Mouse (Mus musculus) embryonic facial prominence, embryonic 14.5 days (tissue): ENCODE measurements around the gene Col13a1. TPM values are rescaled to one million over a fixed set of nuclear protein-coding genes. Genes with fewer than 3 reads are reported as not detected.
A peak's percentile ranks its signal among the peaks of the same experiment; 100 is the strongest.

Source experiments
- ATAC-seq: fragments of 200-750 bp; cut with Nextera tagmentation; 2 replicates; pipeline ENCODE4 v1.8.0; 2017; ENCODE audit warnings: low read depth, moderate number of reproducible peaks, moderate TSS enrichment
- DNase-seq: peaks from one replicate; pipeline ENCODE4 v3.0.0-alpha.2; 2015; ENCODE audit warnings: low spot score
- H3K27ac ChIP-seq: fragments of 300-500 bp; sonication (generic); replicated peaks from 2 replicates; pipeline ENCODE4 v1.5.1; 2014; ENCODE audit warnings: low read depth, mild to moderate bottlenecking, low read length, moderate library complexity
- H3K27me3 ChIP-seq: fragments of 300-500 bp; sonication (generic); replicated peaks from 2 replicates; pipeline ENCODE4 v1.6.1; 2014; ENCODE audit warnings: low read length; ENCODE audit not compliant: control insufficient read depth, insufficient read depth
- H3K36me3 ChIP-seq: fragments of 300-500 bp; sonication (generic); 2 replicates; pipeline ENCODE4 v1.6.1; 2014; ENCODE audit warnings: low read length, mixed read lengths; ENCODE audit not compliant: control insufficient read depth, insufficient read depth
- H3K4me1 ChIP-seq: fragments of 300-500 bp; sonication (generic); 2 replicates; pipeline ENCODE4 v1.6.1; 2014; ENCODE audit warnings: antibody characterized with exemption, low read length; ENCODE audit not compliant: control insufficient read depth, insufficient read depth
- H3K4me2 ChIP-seq: fragments of 300-500 bp; sonication (generic); 2 replicates; pipeline ENCODE4 v1.6.1; 2014; ENCODE audit warnings: low read depth, mild to moderate bottlenecking, low read length, moderate library complexity, mixed read lengths
- H3K4me3 ChIP-seq: fragments of 300-500 bp; sonication (generic); 2 replicates; pipeline ENCODE4 v1.5.1; 2014; ENCODE audit warnings: low read depth, mild to moderate bottlenecking, low read length
- H3K9ac ChIP-seq: fragments of 300-500 bp; sonication (generic); 2 replicates; pipeline ENCODE4 v1.6.1; 2014; ENCODE audit warnings: low read depth, mild to moderate bottlenecking, low read length, moderate library complexity, mixed read lengths
- H3K9me3 ChIP-seq: fragments of 300-500 bp; sonication (generic); 2 replicates; pipeline ENCODE4 v1.6.1; 2016; ENCODE audit warnings: low read length; ENCODE audit not compliant: control insufficient read depth
- WGBS: fragments of 180-500 bp; shearing (Covaris S2); extraction: QIAGEN DNeasy Blood & Tissue Kit; methylation state at CpG from one replicate; pipeline ENCODE4 v1.1.7; 2014; 5-methylcytosine and 5-hydroxymethylcytosine counted together
- polyA plus RNA-seq: library from polyadenylated mRNA; unstranded; fragments of >200 nt; fragmentation: Nextera tagmentation; extraction: Ambion mirVana; gene quantifications from 2 replicates; pipeline ENCODE4 v1.2.1, GENCODE M21; 2014

The Col13a1 gene
- polyA plus RNA-seq, 1 experiment from 2014 or later, result 8.7 TPM

GRCm38 (mm10) chr10:61928725-61929651 lies 49.9 kb downstream of the Col13a1 start:
- 9% methylated on average over 24 of the region's 24 CpGs for WGBS
- peak; percentile 67 for ATAC-seq

GRCm38 (mm10) chr10:61925691-61926090 lies 53.2 kb downstream of the Col13a1 start:
- Histone ChIP-seq H3K4me1 (peaks cover 32% of the 10 kb centered on the region), H3K4me3 (no peak overlapping the region), H3K9me3 (no peaks in the 10 kb centered on the region), H3K27ac (no peak overlapping the region), H3K27me3 (no peaks in the 10 kb centered on the region; the same call in 1 of the 2 replicates), H3K36me3 (no peaks in the 10 kb centered on the region), H3K4me2 (no peak overlapping the region), H3K9ac (no peak overlapping the region)
- no peak for DNase-seq
- no peak for ATAC-seq

More at GRCm38 (mm10) chr10:61928725-61929651, 49.9 kb downstream of the Col13a1 start:
- Histone ChIP-seq H3K4me3 (no peak overlapping the region), H3K36me3 (no peaks in the 10 kb centered on the region), H3K9me3 (no peaks in the 10 kb centered on the region), H3K27ac (no peak overlapping the region; the same call in 1 of the 2 replicates), H3K4me2 (peak overlapping the region; percentile 21; the same call in 1 of the 2 replicates), H3K4me1 (peaks cover 20% of the 10 kb centered on the region), H3K9ac (no peak overlapping the region; the same call in 1 of the 2 replicates), H3K27me3 (no peaks in the 10 kb centered on the region; the same call in 1 of the 2 replicates)
- peak; percentile 83 for DNase-seq

GRCm38 (mm10) chr10:61920655-61921365 lies 58.1 kb downstream of the Col13a1 start:
- Histone ChIP-seq H3K9ac (peak overlapping the region; percentile 40; the same call in 1 of the 2 replicates), H3K27me3 (no peaks in the 10 kb centered on the region), H3K27ac (peak overlapping the region; percentile 83), H3K4me2 (peak overlapping the region; percentile 48), H3K4me1 (peaks cover 25% of the 10 kb centered on the region), H3K4me3 (no peak overlapping the region), H3K9me3 (peaks cover 4% of the 10 kb centered on the region; the same call in 1 of the 2 replicates), H3K36me3 (no peaks in the 10 kb centered on the region)
- DNase-seq (peak; percentile 44), ATAC-seq (peak; percentile 37)
- 12% methylated on average over 11 of the region's 11 CpGs for WGBS

GRCm38 (mm10) chr10:61919924-61920654 lies 58.8 kb downstream of the Col13a1 start:
- 10% methylated on average over 13 of the region's 13 CpGs for WGBS
- Histone ChIP-seq H3K9ac (0 out of 2 replicates have a peak overlapping the region, but pooled peaks have one; percentile 40), H3K4me1 (peaks cover 25% of the 10 kb centered on the region), H3K4me3 (0 out of 2 replicates have a peak overlapping the region, but pooled peaks have one; percentile 2), H3K9me3 (peaks cover 10% of the 10 kb centered on the region; the same call in 1 of the 2 replicates), H3K27ac (peak overlapping the region; percentile 83), H3K4me2 (peak overlapping the region; percentile 48), H3K27me3 (no peaks in the 10 kb centered on the region), H3K36me3 (no peaks in the 10 kb centered on the region)
- peak; percentile 63 for ATAC-seq
- peak; percentile 70 for DNase-seq

GRCm38 (mm10) chr10:61919496-61919895 lies 59.4 kb downstream of the Col13a1 start:
- Histone ChIP-seq H3K4me3 (no peak overlapping the region), H3K27me3 (no peaks in the 10 kb centered on the region), H3K9me3 (peaks cover 13% of the 10 kb centered on the region; the same call in 1 of the 2 replicates), H3K27ac (peak overlapping the region; percentile 83), H3K4me1 (peaks cover 25% of the 10 kb centered on the region), H3K9ac (0 out of 2 replicates have a peak overlapping the region, but pooled peaks have one; percentile 30), H3K36me3 (no peaks in the 10 kb centered on the region), H3K4me2 (no peak overlapping the region)
- 75% methylated on average over 4 of the region's 4 CpGs for WGBS
- DNase-seq (no peak), ATAC-seq (no peak)

GRCm38 (mm10) chr10:61917066-61917465 lies 61.8 kb downstream of the Col13a1 start:
- Histone ChIP-seq H3K4me3 (no peak overlapping the region), H3K9me3 (peaks cover 13% of the 10 kb centered on the region; the same call in 1 of the 2 replicates), H3K4me1 (peaks cover 25% of the 10 kb centered on the region), H3K27ac (no peak overlapping the region), H3K4me2 (no peak overlapping the region), H3K36me3 (no peaks in the 10 kb centered on the region), H3K27me3 (no peaks in the 10 kb centered on the region), H3K9ac (no peak overlapping the region)
- DNase-seq, result no peak
- 95% methylated on average over 12 of the region's 12 CpGs for WGBS
- no peak for ATAC-seq

GRCm38 (mm10) chr10:61911770-61912169 lies 67.1 kb downstream of the Col13a1 start:
- Histone ChIP-seq H3K9me3 (peaks cover 8% of the 10 kb centered on the region; the same call in 1 of the 2 replicates), H3K4me3 (no peak overlapping the region), H3K9ac (no peak overlapping the region), H3K4me2 (no peak overlapping the region), H3K36me3 (no peaks in the 10 kb centered on the region), H3K27me3 (no peaks in the 10 kb centered on the region), H3K4me1 (no peaks in the 10 kb centered on the region), H3K27ac (no peak overlapping the region)
- WGBS, result 50% methylated on average over 4 of the region's 4 CpGs
- DNase-seq (no peak), ATAC-seq (no peak)

- DNase-seq (peak; percentile 36), ATAC-seq (0 out of 2 replicates have a peak, but pooled peaks have one; percentile 55)
- no peaks in the 10 kb centered on the region for H3K27me3 ChIP-seq
- 42% methylated on average over 3 of the region's 3 CpGs for WGBS
- no peak overlapping the region for H3K9ac ChIP-seq
- H3K4me1 ChIP-seq, result 0 out of 2 replicates have a peak, but pooled peaks cover 4% of the 10 kb centered on the region
- H3K4me3 ChIP-seq, result no peak overlapping the region
- H3K27ac ChIP-seq, result peak overlapping the region; percentile 5; the same call in 1 of the 2 replicates
- no peak overlapping the region for H3K4me2 ChIP-seq
- no peaks in the 10 kb centered on the region for H3K36me3 ChIP-seq
- no peaks in the 10 kb centered on the region for H3K9me3 ChIP-seq
These were observed 69.9 kb downstream of the Col13a1 start for GRCm38 (mm10) chr10:61909004-61909403.
